8 mouse cellular contexts compared by ENCODE assay signal in genomic region chr6:124920318-124921085, GRCm38 (mm10). TPM values are rescaled to one million over a fixed set of nuclear protein-coding genes. Genes with fewer than 3 reads are reported as not detected.
A peak's percentile ranks its signal among the peaks of the same experiment; 100 is the strongest.
DNase-seq lines count a peak whose midpoint lies in the region; ATAC-seq lines count a peak whose summit lies in the region.

No protein-coding gene starts in this region.

- no peaks in the 10 kb centered on the region for H3K27me3 ChIP-seq in forebrain, embryonic 13.5 days
- no peaks in the 10 kb centered on the region for H3K27me3 ChIP-seq in limb, embryonic 12.5 days
- no peaks in the 10 kb centered on the region for H3K27me3 ChIP-seq in stomach, embryonic 14.5 days (ENCODE audit: control insufficient read depth, insufficient read depth, low read length)

- H3K4me1 ChIP-seq in forebrain, embryonic 13.5 days, result peaks cover 51% of the 10 kb centered on the region
- peaks cover 47% of the 10 kb centered on the region for H3K4me1 ChIP-seq in limb, embryonic 12.5 days (replicated peaks)
- peaks cover 27% of the 10 kb centered on the region for H3K4me1 ChIP-seq in stomach, embryonic 14.5 days (ENCODE audit: control insufficient read depth, insufficient read depth, low read length)

- H3K36me3 ChIP-seq in forebrain, embryonic 13.5 days (ENCODE audit: poor library complexity, severe bottlenecking), result no peaks in the 10 kb centered on the region
- H3K36me3 ChIP-seq in limb, embryonic 12.5 days, result no peaks in the 10 kb centered on the region; the same call in 1 of the 2 replicates
- 0 out of 2 replicates have a peak, but pooled peaks cover 2% of the 10 kb centered on the region for H3K36me3 ChIP-seq in stomach, embryonic 14.5 days (ENCODE audit: control insufficient read depth, insufficient read depth, low read length)

- peak; percentile 52 for DNase-seq in lung, postnatal 36 days
- DNase-seq in lung, postnatal 4 days, result no peak
- DNase-seq in layer of hippocampus, adult 9-11 months, result no peak
- no peak for DNase-seq in urinary bladder, postnatal 36 days (ENCODE audit: low spot score in 2 of 2)
- DNase-seq in frontal cortex, postnatal 25 days (ENCODE audit: low spot score in 2 of 2), result no peak

- ATAC-seq in forebrain, embryonic 13.5 days, result no peak
- no peak for ATAC-seq in limb, embryonic 12.5 days (ENCODE audit: insufficient number of reproducible peaks, insufficient read depth, low FRiP score, low TSS enrichment, low read depth)
- ATAC-seq in stomach, embryonic 14.5 days (ENCODE audit: insufficient number of reproducible peaks, insufficient read depth, low FRiP score, low read depth), result no peak

- WGBS in forebrain, embryonic 13.5 days, result 23% methylated on average over 9 of the region's 9 CpGs
- WGBS in limb, embryonic 12.5 days, result 28% methylated on average over 9 of the region's 9 CpGs
- 29% methylated on average over 9 of the region's 9 CpGs for WGBS in stomach, embryonic 14.5 days

- H3K4me3 ChIP-seq in forebrain, embryonic 13.5 days, result peak overlapping the region; percentile 96; the same call in 1 of the 2 replicates
- H3K4me3 ChIP-seq in limb, embryonic 12.5 days (replicated peaks), result peak overlapping the region; percentile 97
- peak overlapping the region; percentile 18 for H3K4me3 ChIP-seq in stomach, embryonic 14.5 days (ENCODE audit: low read depth, low read length)

- H3K27ac ChIP-seq in forebrain, embryonic 13.5 days, result peak overlapping the region; percentile 100
- H3K27ac ChIP-seq in limb, embryonic 12.5 days, result peak overlapping the region; percentile 100
- peak overlapping the region; percentile 100 for H3K27ac ChIP-seq in stomach, embryonic 14.5 days (ENCODE audit: low read length)

- peak overlapping the region; percentile 54 for H3K9ac ChIP-seq in forebrain, embryonic 13.5 days
- no peak overlapping the region; the same call in 1 of the 2 replicates for H3K9ac ChIP-seq in limb, embryonic 12.5 days (replicated peaks)
- H3K9ac ChIP-seq in stomach, embryonic 14.5 days (replicated peaks; ENCODE audit: low read depth, low read length), result no peak overlapping the region

- peak overlapping the region; percentile 100 for H3K4me2 ChIP-seq in forebrain, embryonic 13.5 days
- peak overlapping the region; percentile 98 for H3K4me2 ChIP-seq in limb, embryonic 12.5 days
- peak overlapping the region; percentile 99 for H3K4me2 ChIP-seq in stomach, embryonic 14.5 days (replicated peaks; ENCODE audit: low read depth, low read length)

- H3K9me3 ChIP-seq in forebrain, embryonic 13.5 days (replicated peaks), result no peaks in the 10 kb centered on the region
- no peaks in the 10 kb centered on the region for H3K9me3 ChIP-seq in limb, embryonic 12.5 days
- H3K9me3 ChIP-seq in stomach, embryonic 14.5 days (ENCODE audit: control insufficient read depth, low read depth, low read length), result no peaks in the 10 kb centered on the region

RNA-seq across cellular contexts. Expression of gene Ptms, which starts 0.6 kb away (rescaled TPM):
- polyA plus RNA-seq in forebrain, embryonic 13.5 days (2015; fragmentation: Nextera tagmentation; extraction: Ambion mirVana), result 588 and 626 TPM in 2 replicates
- polyA plus RNA-seq in limb, embryonic 12.5 days (2016; fragmentation: Nextera tagmentation; extraction: Ambion mirVana), result 325 and 346 TPM in 2 replicates
- polyA plus RNA-seq in stomach, embryonic 14.5 days (2014; fragmentation: Nextera tagmentation; extraction: Ambion mirVana), result 320 TPM in 2 replicates

RNA-seq across cellular contexts. Expression of gene Lag3, which starts 9.0 kb away (rescaled TPM):
- polyA plus RNA-seq in forebrain, embryonic 13.5 days (2015; fragmentation: Nextera tagmentation; extraction: Ambion mirVana), result 1.3 and 1.9 TPM in 2 replicates
- 2.2 TPM in 2 replicates for polyA plus RNA-seq in limb, embryonic 12.5 days (2016; fragmentation: Nextera tagmentation; extraction: Ambion mirVana)
- polyA plus RNA-seq in stomach, embryonic 14.5 days (2014; fragmentation: Nextera tagmentation; extraction: Ambion mirVana), result 1.3 and 1.5 TPM in 2 replicates

RNA-seq across cellular contexts. Expression of gene Mlf2, which starts 10.7 kb away (rescaled TPM):
- 398 and 409 TPM in 2 replicates for polyA plus RNA-seq in forebrain, embryonic 13.5 days (2015; fragmentation: Nextera tagmentation; extraction: Ambion mirVana)
- polyA plus RNA-seq in limb, embryonic 12.5 days (2016; fragmentation: Nextera tagmentation; extraction: Ambion mirVana), result 401 and 407 TPM in 2 replicates
- polyA plus RNA-seq in stomach, embryonic 14.5 days (2014; fragmentation: Nextera tagmentation; extraction: Ambion mirVana), result 341 and 354 TPM in 2 replicates

RNA-seq across cellular contexts. Expression of gene Cd4, which starts 32.5 kb away (rescaled TPM):
- polyA plus RNA-seq in forebrain, embryonic 13.5 days (2015; fragmentation: Nextera tagmentation; extraction: Ambion mirVana), result 0.08 TPM in 2 replicates
- 0.15 TPM in 1 of 2 replicates, not detected in the other for polyA plus RNA-seq in limb, embryonic 12.5 days (2016; fragmentation: Nextera tagmentation; extraction: Ambion mirVana)
- polyA plus RNA-seq in stomach, embryonic 14.5 days (2014; fragmentation: Nextera tagmentation; extraction: Ambion mirVana), result 0.28 and 0.43 TPM in 2 replicates

RNA-seq across cellular contexts. Expression of gene Cops7a, which starts 44.8 kb away (rescaled TPM):
- 89.0 and 99.3 TPM in 2 replicates for polyA plus RNA-seq in forebrain, embryonic 13.5 days (2015; fragmentation: Nextera tagmentation; extraction: Ambion mirVana)
- 114 and 124 TPM in 2 replicates for polyA plus RNA-seq in limb, embryonic 12.5 days (2016; fragmentation: Nextera tagmentation; extraction: Ambion mirVana)
- polyA plus RNA-seq in stomach, embryonic 14.5 days (2014; fragmentation: Nextera tagmentation; extraction: Ambion mirVana), result 139 and 141 TPM in 2 replicates

Comparison
In these comparisons a context has a peak if more than half of its experiments do, and no peak if none do; other contexts are left out.
1. H3K4me3 ChIP-seq: peak in every context shown above with its lines; median percentile 97 in limb, embryonic 12.5 days; 96 in forebrain, embryonic 13.5 days; 18 in stomach, embryonic 14.5 days.